Mouse (Mus musculus): ENCODE results near the gene Txnl4b.

DNA sequence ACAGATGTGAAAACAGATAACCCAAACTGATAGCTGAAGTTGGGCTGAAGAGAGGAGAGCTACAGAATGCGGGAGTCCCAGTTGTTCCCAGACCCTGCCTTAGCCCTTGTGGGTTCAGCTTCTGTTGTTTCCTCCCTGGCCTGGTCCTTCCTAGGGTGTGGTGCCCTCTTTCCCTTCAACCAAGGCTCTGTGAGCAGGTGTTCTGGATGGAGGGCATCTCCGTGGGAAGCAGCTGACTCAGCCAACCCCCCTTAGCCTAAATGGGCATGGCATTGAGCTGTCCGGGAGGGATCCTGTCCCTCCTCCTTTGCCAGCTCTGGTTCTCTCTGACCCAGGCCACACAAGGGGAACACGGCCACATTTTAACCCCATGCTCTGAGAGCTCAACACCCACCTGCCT lies 10.6 kb downstream of the Txnl4b start:
- TF ChIP-seq CTCF (IDR thresholded peaks at IDR 0.05; ENCODE audit: insufficient read depth, low read length) (no peak), POLR2A (IDR thresholded peaks at IDR 0.05; ENCODE audit: borderline replicate concordance, extremely low read depth, low read depth, low read length) (no peak)
